Mouse (Mus musculus) telencephalon, adult 2 months (tissue): ENCODE results near the gene Reep1.
"Not testable (repeated sequence)": the region's sequence is repeated elsewhere in the genome, so short reads cannot be mapped to it uniquely, and the experiment has no call there.

Experiments used
- DNase-seq: peaks from one replicate; pipeline ENCODE4 v3.0.0-alpha.2; 2011; ENCODE audit warnings: low read depth, low spot score

Reep1 gene

DNA sequence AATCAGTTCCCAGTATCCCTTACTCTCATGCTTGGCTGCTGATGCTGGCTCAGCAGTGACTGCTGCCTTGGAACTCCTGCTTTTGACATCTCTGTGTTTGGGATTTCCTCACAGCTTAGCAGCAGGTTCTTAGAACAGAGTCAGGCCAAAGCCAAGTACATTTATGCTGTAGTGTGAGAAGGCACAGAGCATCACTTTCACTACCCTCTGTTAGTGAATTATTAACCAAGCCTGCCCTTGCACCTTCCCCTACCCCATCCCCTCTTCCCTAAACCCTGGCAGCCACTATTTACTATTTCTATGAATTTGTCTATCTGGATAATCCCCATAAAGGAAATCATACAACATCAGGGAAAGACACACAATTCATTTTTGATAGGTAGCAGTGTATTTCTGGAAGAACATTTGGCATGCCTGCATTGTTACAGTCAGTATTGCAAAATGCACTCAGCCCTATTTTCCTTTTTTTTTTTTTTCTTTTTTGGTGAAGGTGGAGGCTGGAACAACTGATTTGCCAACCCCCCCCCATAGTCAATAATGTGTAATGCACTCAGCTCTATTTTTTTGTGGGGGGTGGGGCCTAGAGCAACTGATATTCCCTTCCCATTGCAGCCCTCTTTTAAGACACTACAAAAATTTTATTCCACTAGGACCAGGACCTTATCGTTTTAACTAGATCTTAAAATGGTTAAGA is 133.4 kb downstream of the Reep1 start:
- DNase-seq = no peak

DNA sequence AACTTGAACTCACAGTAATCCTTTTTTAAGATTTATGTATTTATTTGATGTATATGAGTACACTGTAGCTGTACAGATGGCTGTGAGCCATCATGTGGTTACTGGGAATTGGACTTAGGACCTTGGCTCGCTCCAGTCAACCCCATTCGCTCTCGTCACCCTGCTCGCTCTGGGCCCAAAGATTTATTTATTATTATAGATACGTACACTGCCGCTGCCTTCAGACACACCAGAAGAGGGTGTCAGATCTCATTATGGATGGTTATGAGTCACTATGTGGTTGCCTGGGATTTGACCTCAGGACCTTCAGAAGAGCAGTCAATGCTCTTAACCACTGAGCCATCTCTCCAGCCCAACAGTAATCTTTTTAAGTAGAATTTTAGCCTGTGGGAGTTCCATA is 139.5 kb downstream of the Reep1 start:
- not testable (repeated sequence) for DNase-seq
